ENCODE assay signal across 19 mouse cellular contexts in genomic region chr12:110086921-110087320, GRCm38 (mm10).
DNase-seq lines count a peak whose midpoint lies in the region; TF ChIP-seq lines count a peak whose summit lies in the region.
"Had no signal": no experiment of that assay in that cellular context is flagged by ENCODE, and none has a peak within 500 bp of the region (broad histone marks: within the 10 kb centered on the region; RNA-seq: fewer than 3 reads in every experiment).

No protein-coding gene starts in this region.

- intact Hi-C loops in gastrocnemius, adult 2 months (cut with DNase I), result no loop called here
- intact Hi-C loops in gastrocnemius, postnatal 36 days (cut with DNase I), result no loop called here

- no peaks in the 10 kb centered on the region for H3K36me3 ChIP-seq in myocyte (ENCODE audit: control insufficient read depth, insufficient read depth)
- H3K36me3 ChIP-seq: embryonic facial prominence, embryonic 13.5 days; hindbrain, embryonic 12.5 days had no signal

- H3K79me2 ChIP-seq in myocyte (ENCODE audit: control insufficient read depth, insufficient read depth), result peaks cover 22% of the 10 kb centered on the region

- peak overlapping the region; percentile 63 for H3K27ac ChIP-seq in gastrocnemius, adult 2 months
- H3K27ac ChIP-seq: embryonic facial prominence, embryonic 13.5 days; forebrain, embryonic 13.5 days; hindbrain, embryonic 12.5 days; hindbrain, postnatal 0 days had no signal

- no peak for TF ChIP-seq CTCF in gastrocnemius, adult 2 months (IDR thresholded peaks at IDR 0.05)

- no peaks in the 10 kb centered on the region for H3K27me3 ChIP-seq in myocyte (ENCODE audit: control insufficient read depth, insufficient read depth, insufficient read length)
- H3K27me3 ChIP-seq: CH12.LX; embryonic facial prominence, embryonic 13.5 days; forebrain, embryonic 13.5 days; hindbrain, embryonic 12.5 days had no signal

- peak overlapping the region; percentile 95 for H3K4me2 ChIP-seq in myocyte (ENCODE audit: low read depth)
- H3K4me2 ChIP-seq: embryonic facial prominence, embryonic 13.5 days; forebrain, embryonic 13.5 days; hindbrain, embryonic 12.5 days had no signal

- TF ChIP-seq POLR2A in myocyte (IDR thresholded peaks at IDR 0.05; ENCODE audit: insufficient read length, low read depth), result no peak

- no peak overlapping the region for H3ac ChIP-seq in myocyte (ENCODE audit: control insufficient read depth, insufficient read length)

- no peak overlapping the region for H3K4me3 ChIP-seq in gastrocnemius, adult 2 months
- peak overlapping the region; percentile 28 for H3K4me3 ChIP-seq in myocyte
- H3K4me3 ChIP-seq: embryonic facial prominence, embryonic 13.5 days; forebrain, embryonic 13.5 days; hindbrain, embryonic 12.5 days had no signal

- DNase-seq in gastrocnemius, adult 2 months, result no peak
- no peak for DNase-seq in gastrocnemius, postnatal 36 days
- peak; percentile 28 for DNase-seq in kidney, postnatal 14 days
- no peak for DNase-seq in kidney, postnatal 10 days
- DNase-seq in Muller cell, postnatal 12 days (ENCODE audit: inconsistent ontology term), result peak; percentile 40
- no peak for DNase-seq in right cerebral cortex, postnatal 14 days
- DNase-seq: adrenal gland, postnatal 10 days; cerebellum, adult 11-12 months; cerebellum, adult 9-10 months; cerebellum, postnatal 25 days; forebrain, postnatal 0 days; heart, postnatal 10 days; heart, postnatal 4 days had no signal

TF ChIP-seq in myocyte, 11 proteins besides CTCF, POLR2A, EP300 and RAD21:
- no peak for TF ChIP-seq REST (IDR thresholded peaks at IDR 0.05; ENCODE audit: insufficient read depth, insufficient read length)
- TF ChIP-seq MAX (IDR thresholded peaks at IDR 0.05; ENCODE audit: low read depth), result no peak
- TF ChIP-seq MYOD1 (IDR thresholded peaks at IDR 0.05; ENCODE audit: control insufficient read depth in 1 of 3, insufficient read length in 2 of 3, low read depth in 2 of 3), result no peak
- TF ChIP-seq MYOG (IDR thresholded peaks at IDR 0.05; ENCODE audit: control insufficient read depth in 1 of 3, insufficient read depth in 1 of 3, insufficient read length in 2 of 3, low read depth in 2 of 3), result no peak
- no peak for TF ChIP-seq E2F4 (IDR thresholded peaks at IDR 0.05; ENCODE audit: insufficient read depth)
- TF ChIP-seq CEBPB (IDR thresholded peaks at IDR 0.05; ENCODE audit: insufficient read depth, poor library complexity, severe bottlenecking), result no peak
- TF ChIP-seq TCF12 (IDR thresholded peaks at IDR 0.05; ENCODE audit: insufficient read depth, poor library complexity, severe bottlenecking), result no peak
- no peak for TF ChIP-seq USF1 (IDR thresholded peaks at IDR 0.05; ENCODE audit: low read depth)
- no peak for TF ChIP-seq TCF3 (IDR thresholded peaks at IDR 0.05; ENCODE audit: insufficient read length, low read depth)
- TF ChIP-seq POLR2AphosphoS2 (IDR thresholded peaks at IDR 0.05; ENCODE audit: insufficient read length, low read depth), result no peak
- TF ChIP-seq SRF (IDR thresholded peaks at IDR 0.05; ENCODE audit: control insufficient read depth, insufficient read length, low read depth), result no peak

Comparison
In these comparisons a context has a peak if more than half of its experiments do, and no peak if none do; other contexts are left out.
1. DNase-seq: peak in kidney, postnatal 14 days (single experiment) and Muller cell, postnatal 12 days (single experiment); none in gastrocnemius, adult 2 months (single experiment), gastrocnemius, postnatal 36 days (0 of 2), kidney, postnatal 10 days (single experiment) and right cerebral cortex, postnatal 14 days (single experiment).